Mouse (Mus musculus): ENCODE results near the gene Zscan5b. TPM values are rescaled to one million over a fixed set of nuclear protein-coding genes. Genes with fewer than 3 reads are reported as not detected.

The Zscan5b gene
- polyA plus RNA-seq (2012; rRNA removed): not detected in 2 replicates

GRCm38 (mm10) chr7:6221978-6222377 lies at the start of gene Zscan5b:
Gene Zscan5b, plus strand, starts transcription at chr7:6222278.

GRCm38 (mm10) chr7:6196790-6197189 lies 25.3 kb upstream of the Zscan5b start, which contains the start of gene Galp:
Gene Galp, plus strand, starts transcription at chr7:6197090.

GRCm38 (mm10) chr7:6252410-6252809 lies 30.3 kb downstream of the Zscan5b start, which contains the start of gene Epp13:
Gene Epp13, plus strand, starts transcription at chr7:6252710.

GRCm38 (mm10) chr7:6285842-6286705 lies 64.0 kb downstream of the Zscan5b start, which contains the start of gene Zfp667:
Gene Zfp667, plus strand, starts transcription at chr7:6286579.

Other genes with a start within 250 kb of the Zscan5b start
- not detected in 2 replicates for gene Vmn1r65, start 211.3 kb upstream of the Zscan5b start, polyA plus RNA-seq (2012; rRNA removed)
- 0.03 TPM in 1 of 2 replicates, not detected in the other for gene Nlrp4c, start 177.1 kb upstream of the Zscan5b start, polyA plus RNA-seq (2012; rRNA removed)
- 102 and 103 TPM in 2 replicates for gene Zfp787, start 66.3 kb upstream of the Zscan5b start, polyA plus RNA-seq (2012; rRNA removed)
- gene Zfp444, start 50.1 kb upstream of the Zscan5b start, polyA plus RNA-seq (2012; rRNA removed): 72.5 and 113 TPM in 2 replicates
- gene Galp, start 25.2 kb upstream of the Zscan5b start, polyA plus RNA-seq (2012; rRNA removed): not detected in 2 replicates
- 0.73 and 0.98 TPM in 2 replicates for gene Epp13, start 30.4 kb downstream of the Zscan5b start, polyA plus RNA-seq (2012; rRNA removed)
- 0.72 and 1.4 TPM in 2 replicates for gene Zfp667, start 64.3 kb downstream of the Zscan5b start, polyA plus RNA-seq (2012; rRNA removed)
- 2.6 and 2.8 TPM in 2 replicates for gene Zfp583, start 109.0 kb downstream of the Zscan5b start, polyA plus RNA-seq (2012; rRNA removed)
- 0.09 and 0.16 TPM in 2 replicates for gene Gm3854, start 121.5 kb downstream of the Zscan5b start, polyA plus RNA-seq (2012; rRNA removed)
- gene Zfp78, start 141.0 kb downstream of the Zscan5b start, polyA plus RNA-seq (2012; rRNA removed): 0.20 and 0.37 TPM in 2 replicates
- gene Zfp28, start 161.0 kb downstream of the Zscan5b start, polyA plus RNA-seq (2012; rRNA removed): 3.0 and 3.1 TPM in 2 replicates
- gene Smim17, start 176.4 kb downstream of the Zscan5b start, polyA plus RNA-seq (2012; rRNA removed): not detected in 2 replicates
- gene Gm20715, start 188.0 kb downstream of the Zscan5b start, polyA plus RNA-seq (2012; rRNA removed): not detected in 2 replicates
- gene Olfr1344, start 216.4 kb downstream of the Zscan5b start, polyA plus RNA-seq (2012; rRNA removed): 0.26 TPM in 1 of 2 replicates, not detected in the other
- gene Olfr1336, start 233.9 kb downstream of the Zscan5b start, polyA plus RNA-seq (2012; rRNA removed): not detected in 2 replicates
- gene Olfr1346, start 244.8 kb downstream of the Zscan5b start, polyA plus RNA-seq (2012; rRNA removed): not detected in 2 replicates

All from ovary, adult 2 months (tissue).